Mouse (Mus musculus): ENCODE measurements at regions not wholly inside any gene's neighbourhood (a gene's known extent, or its start where the extent isn't known, plus 50 kb on each side); places are given as distances from the start of the nearest gene placed in this dataset.

DNA sequence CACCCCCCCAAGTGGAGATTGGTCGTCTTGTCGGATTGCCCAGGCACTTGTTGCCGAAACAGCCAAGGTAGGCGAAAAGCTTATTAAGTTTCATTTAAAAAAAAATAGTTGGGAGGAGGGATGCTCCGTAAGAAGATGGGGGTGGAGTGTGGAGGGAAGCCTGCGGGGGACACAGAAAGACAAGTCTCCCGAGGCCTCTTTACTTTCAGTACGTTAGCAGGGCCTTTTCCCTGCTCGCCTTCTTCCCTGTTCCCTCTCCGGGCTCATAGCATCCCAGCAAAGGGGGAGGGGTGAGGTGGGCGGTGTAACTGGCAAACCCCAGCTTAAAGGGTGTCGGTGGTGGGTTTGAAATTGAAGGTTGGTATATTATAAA is 131.5 kb upstream of the Ubr2 start:
- Histone ChIP-seq H3K4me3 (ENCODE audit: control insufficient read depth, low read depth, low read length) (peak overlapping the region; percentile 58), H3K27ac (ENCODE audit: control insufficient read depth, insufficient read depth, low read depth, low read length) (0 out of 2 replicates have a peak overlapping the region, but pooled peaks have one; percentile 5), H3K36me3 (ENCODE audit: control insufficient read depth, insufficient read depth, low read length) (no peaks in the 10 kb centered on the region), H3K4me1 (ENCODE audit: control insufficient read depth, insufficient read depth, low read length) (peaks cover 32% of the 10 kb centered on the region), H3K27me3 (ENCODE audit: control insufficient read depth, insufficient read depth, low read length) (no peaks in the 10 kb centered on the region; the same call in 1 of the 2 replicates)
- TF ChIP-seq CTCF (IDR thresholded peaks at IDR 0.05; ENCODE audit: control insufficient read depth, insufficient read depth, insufficient replicate concordance, low read depth, low read length) (no peak), POLR2A (IDR thresholded peaks at IDR 0.05; ENCODE audit: control insufficient read depth, low read depth, low read length) (no peak)

DNA sequence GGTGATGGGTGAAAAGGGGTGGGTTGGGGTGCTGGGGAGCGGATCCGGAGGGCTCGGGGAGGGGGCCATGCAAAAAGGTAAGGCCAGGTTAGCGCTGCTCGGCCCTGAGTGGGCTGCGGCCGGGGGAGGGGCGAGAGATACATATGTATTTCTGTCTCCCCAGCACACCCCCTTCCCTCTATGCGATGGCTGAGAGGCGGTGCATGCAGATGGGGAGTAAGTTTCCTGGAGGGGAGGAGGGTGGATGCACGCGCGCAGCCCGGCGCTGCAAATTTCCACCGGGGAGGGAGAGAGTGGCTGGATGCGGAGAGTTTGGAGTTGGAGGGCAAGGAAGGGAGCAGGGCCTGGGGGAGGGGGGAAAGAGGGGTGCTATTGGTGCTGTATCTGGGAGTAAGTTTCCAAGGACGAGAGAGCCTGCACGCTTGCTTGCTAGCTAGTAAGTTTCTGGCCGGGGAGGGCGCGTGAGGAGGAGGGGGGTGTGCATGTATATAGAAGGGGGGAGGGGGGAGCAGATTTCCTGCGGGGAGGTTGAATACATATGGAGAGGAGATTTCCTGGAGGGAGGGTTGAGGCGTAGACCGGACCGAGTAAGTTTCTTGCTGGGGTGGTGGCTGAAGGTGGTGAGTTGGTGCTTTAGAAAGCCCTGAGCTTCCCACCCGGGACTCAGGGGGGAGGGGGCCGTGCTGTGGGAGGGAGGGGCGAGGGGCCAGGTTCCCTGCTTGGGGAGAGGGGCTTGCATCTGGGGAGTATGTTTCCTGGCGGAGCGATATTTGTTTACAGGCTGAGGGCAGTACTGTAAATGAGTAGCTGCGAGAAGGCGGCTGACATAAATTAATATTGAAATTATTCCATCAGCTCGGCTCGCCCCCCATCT is 130.8 kb upstream of the Ubr2 start:
- peak overlapping the region; percentile 44; the same call in 1 of the 2 replicates for H3K27ac ChIP-seq (ENCODE audit: control insufficient read depth, insufficient read depth, low read depth, low read length)
- no peaks in the 10 kb centered on the region; the same call in 1 of the 2 replicates for H3K27me3 ChIP-seq (ENCODE audit: control insufficient read depth, insufficient read depth, low read length)
- H3K36me3 ChIP-seq (ENCODE audit: control insufficient read depth, insufficient read depth, low read length), result no peaks in the 10 kb centered on the region
- peak overlapping the region; percentile 75 for H3K4me3 ChIP-seq (ENCODE audit: control insufficient read depth, low read depth, low read length)
- peaks cover 32% of the 10 kb centered on the region for H3K4me1 ChIP-seq (ENCODE audit: control insufficient read depth, insufficient read depth, low read length)
- TF ChIP-seq CTCF (IDR thresholded peaks at IDR 0.05; ENCODE audit: control insufficient read depth, insufficient read depth, insufficient replicate concordance, low read depth, low read length) (no peak), POLR2A (IDR thresholded peaks at IDR 0.05; ENCODE audit: control insufficient read depth, low read depth, low read length) (no peak)

DNA sequence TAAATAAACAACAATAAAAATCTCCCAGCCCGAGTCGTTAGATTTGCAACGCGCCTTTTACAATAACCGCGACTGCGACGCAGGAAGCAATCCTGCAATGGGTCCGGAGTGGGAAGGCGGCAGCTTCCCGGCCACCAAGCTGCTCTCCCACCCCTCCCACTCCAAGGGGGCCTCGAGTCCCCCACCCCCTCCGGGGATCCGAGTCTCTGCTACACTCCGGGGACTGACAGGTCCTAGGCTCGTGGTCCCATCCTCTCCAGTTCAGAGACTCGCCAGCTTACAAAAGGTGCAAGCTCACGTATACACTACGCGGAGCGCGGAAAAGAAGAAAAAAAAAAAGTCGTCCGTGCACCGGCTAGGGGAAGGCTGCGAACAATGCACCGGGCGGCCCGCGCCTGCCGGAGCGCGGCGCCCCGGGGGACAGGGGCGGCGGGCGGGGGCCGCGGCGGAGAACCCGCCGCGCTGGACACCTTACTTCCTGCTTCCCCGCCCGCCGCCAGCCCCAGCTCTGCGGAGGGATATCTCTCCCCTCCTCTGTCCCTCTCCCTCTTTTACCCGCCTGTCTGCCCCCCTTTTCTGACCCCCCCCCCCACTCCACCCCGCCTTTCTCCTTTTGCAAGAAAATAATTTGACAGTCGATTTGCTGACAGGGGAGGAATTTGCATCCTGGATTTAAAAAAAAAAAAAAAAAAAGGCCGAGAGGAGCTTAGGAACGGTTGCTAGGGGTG is 130.0 kb upstream of the Ubr2 start:
- Histone ChIP-seq H3K4me3 (ENCODE audit: control insufficient read depth, low read depth, low read length) (peak overlapping the region; percentile 83), H3K27me3 (ENCODE audit: control insufficient read depth, insufficient read depth, low read length) (no peaks in the 10 kb centered on the region; the same call in 1 of the 2 replicates), H3K4me1 (ENCODE audit: control insufficient read depth, insufficient read depth, low read length) (peaks cover 29% of the 10 kb centered on the region), H3K36me3 (ENCODE audit: control insufficient read depth, insufficient read depth, low read length) (no peaks in the 10 kb centered on the region), H3K27ac (ENCODE audit: control insufficient read depth, insufficient read depth, low read depth, low read length) (peak overlapping the region; percentile 80)
- no peak for TF ChIP-seq POLR2A (IDR thresholded peaks at IDR 0.05; ENCODE audit: control insufficient read depth, low read depth, low read length)
- no peak for TF ChIP-seq CTCF (IDR thresholded peaks at IDR 0.05; ENCODE audit: control insufficient read depth, insufficient read depth, insufficient replicate concordance, low read depth, low read length)

DNA sequence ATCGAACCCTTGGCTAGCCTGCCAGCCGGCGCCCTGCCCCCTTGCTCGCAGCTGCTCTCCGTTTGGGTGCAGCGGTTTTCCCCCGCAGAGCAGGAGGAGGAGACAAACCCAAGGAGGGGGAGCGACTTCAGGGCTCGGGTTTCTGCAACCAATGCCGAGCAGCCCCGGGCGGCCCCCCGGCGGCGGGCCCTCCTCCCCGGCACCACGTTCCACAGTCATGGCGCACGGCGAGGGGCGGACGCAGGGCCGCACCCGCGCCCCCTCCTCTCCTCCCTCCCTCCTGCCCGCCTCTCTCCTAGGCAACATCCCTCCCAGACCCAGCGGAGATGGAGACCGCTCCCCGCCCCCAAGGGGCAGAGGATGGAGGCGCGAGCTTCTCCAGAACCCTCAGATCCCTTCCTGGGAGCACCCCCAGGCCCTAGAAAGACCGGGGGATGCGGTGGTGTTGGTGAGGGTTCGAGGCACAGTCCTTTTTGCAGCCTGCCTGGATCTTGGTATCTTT is 129.4 kb upstream of the Ubr2 start:
- peak overlapping the region; percentile 83 for H3K4me3 ChIP-seq (ENCODE audit: control insufficient read depth, low read depth, low read length)
- TF ChIP-seq POLR2A (IDR thresholded peaks at IDR 0.05; ENCODE audit: control insufficient read depth, low read depth, low read length) (peak; percentile 51), CTCF (IDR thresholded peaks at IDR 0.05; ENCODE audit: control insufficient read depth, insufficient read depth, insufficient replicate concordance, low read depth, low read length) (no peak)
- peak overlapping the region; percentile 80 for H3K27ac ChIP-seq (ENCODE audit: control insufficient read depth, insufficient read depth, low read depth, low read length)
- H3K4me1 ChIP-seq (ENCODE audit: control insufficient read depth, insufficient read depth, low read length), result peaks cover 25% of the 10 kb centered on the region
- H3K27me3 ChIP-seq (ENCODE audit: control insufficient read depth, insufficient read depth, low read length), result no peaks in the 10 kb centered on the region; the same call in 1 of the 2 replicates
- H3K36me3 ChIP-seq (ENCODE audit: control insufficient read depth, insufficient read depth, low read length), result no peaks in the 10 kb centered on the region

DNA sequence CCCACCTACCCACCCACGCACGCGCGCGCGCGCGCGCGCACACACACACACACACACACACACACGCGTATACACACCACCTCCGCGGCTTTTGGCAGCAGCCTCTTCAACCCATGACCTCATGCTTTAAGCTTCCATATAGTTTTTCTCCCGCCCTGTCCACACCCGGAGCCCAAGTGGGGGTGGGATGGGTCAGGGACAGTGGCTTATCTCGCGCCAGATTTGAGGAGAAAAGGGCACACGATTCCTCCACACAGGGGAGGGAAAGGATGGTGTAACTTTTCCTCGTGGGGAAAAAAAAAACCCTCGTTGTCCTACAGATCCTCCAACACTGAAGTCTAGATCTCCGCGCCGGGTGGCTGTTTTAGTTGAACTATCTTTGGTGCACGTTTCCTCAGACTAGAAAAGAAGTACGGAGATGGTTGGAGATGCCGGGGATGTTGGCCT is 128.8 kb upstream of the Ubr2 start:
- Histone ChIP-seq H3K4me1 (ENCODE audit: control insufficient read depth, insufficient read depth, low read length) (peaks cover 23% of the 10 kb centered on the region), H3K4me3 (ENCODE audit: control insufficient read depth, low read depth, low read length) (peak overlapping the region; percentile 54), H3K27me3 (ENCODE audit: control insufficient read depth, insufficient read depth, low read length) (no peaks in the 10 kb centered on the region; the same call in 1 of the 2 replicates), H3K36me3 (ENCODE audit: control insufficient read depth, insufficient read depth, low read length) (no peaks in the 10 kb centered on the region), H3K27ac (ENCODE audit: control insufficient read depth, insufficient read depth, low read depth, low read length) (peak overlapping the region; percentile 56; the same call in 1 of the 2 replicates)
- no peak for TF ChIP-seq CTCF (IDR thresholded peaks at IDR 0.05; ENCODE audit: control insufficient read depth, insufficient read depth, insufficient replicate concordance, low read depth, low read length)
- TF ChIP-seq POLR2A (IDR thresholded peaks at IDR 0.05; ENCODE audit: control insufficient read depth, low read depth, low read length), result no peak

DNA sequence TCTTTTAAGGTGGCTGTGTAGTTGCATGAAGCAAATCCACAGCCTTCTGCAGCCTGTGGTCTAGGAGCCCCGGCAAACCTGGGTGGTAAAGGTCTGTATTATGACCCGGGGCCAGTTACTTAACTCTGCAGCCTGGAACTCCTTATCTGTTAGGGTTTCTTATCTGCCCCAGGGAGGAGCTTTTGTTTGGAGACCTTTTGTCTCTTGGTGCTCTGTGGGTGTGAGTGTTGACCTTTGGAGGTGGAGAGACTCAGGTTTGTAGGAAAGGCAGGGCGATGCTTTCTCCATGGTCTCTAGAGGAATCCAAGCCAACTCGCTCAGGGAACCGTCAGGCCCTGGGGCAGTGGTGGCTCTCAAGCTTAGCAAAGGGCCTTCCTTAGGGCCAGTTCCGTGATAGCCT is 127.8 kb upstream of the Ubr2 start:
- Histone ChIP-seq H3K4me1 (ENCODE audit: control insufficient read depth, insufficient read depth, low read length) (peaks cover 23% of the 10 kb centered on the region), H3K27ac (ENCODE audit: control insufficient read depth, insufficient read depth, low read depth, low read length) (no peak overlapping the region; the same call in 1 of the 2 replicates), H3K36me3 (ENCODE audit: control insufficient read depth, insufficient read depth, low read length) (no peaks in the 10 kb centered on the region), H3K4me3 (ENCODE audit: control insufficient read depth, low read depth, low read length) (no peak overlapping the region), H3K27me3 (ENCODE audit: control insufficient read depth, insufficient read depth, low read length) (no peaks in the 10 kb centered on the region; the same call in 1 of the 2 replicates)
- TF ChIP-seq POLR2A (IDR thresholded peaks at IDR 0.05; ENCODE audit: control insufficient read depth, low read depth, low read length) (no peak), CTCF (IDR thresholded peaks at IDR 0.05; ENCODE audit: control insufficient read depth, insufficient read depth, insufficient replicate concordance, low read depth, low read length) (no peak)

DNA sequence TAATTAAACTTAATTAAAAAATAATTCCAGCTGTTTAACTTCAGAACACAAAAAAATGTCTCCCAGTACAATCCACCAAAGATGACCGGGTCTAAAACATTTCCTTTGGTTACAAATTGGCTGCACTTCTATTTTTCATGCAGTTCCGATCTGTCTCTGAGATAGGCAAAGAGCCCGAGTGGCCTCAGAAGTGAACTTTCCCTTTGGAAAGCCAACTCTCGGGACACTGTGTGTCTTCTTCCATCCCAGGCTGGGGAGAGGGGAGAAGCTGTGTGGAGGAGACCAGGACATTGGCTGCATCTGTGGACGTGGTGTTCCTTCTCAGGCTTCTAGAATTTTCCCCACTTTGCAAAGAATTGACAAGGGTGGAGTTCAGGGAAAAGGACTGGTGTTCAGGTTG is 125.0 kb upstream of the Ubr2 start:
- H3K4me3 ChIP-seq (ENCODE audit: control insufficient read depth, low read depth, low read length), result no peak overlapping the region
- no peak overlapping the region for H3K27ac ChIP-seq (ENCODE audit: control insufficient read depth, insufficient read depth, low read depth, low read length)
- H3K4me1 ChIP-seq (ENCODE audit: control insufficient read depth, insufficient read depth, low read length), result peaks cover 19% of the 10 kb centered on the region
- H3K27me3 ChIP-seq (ENCODE audit: control insufficient read depth, insufficient read depth, low read length), result no peaks in the 10 kb centered on the region
- H3K36me3 ChIP-seq (ENCODE audit: control insufficient read depth, insufficient read depth, low read length), result no peaks in the 10 kb centered on the region
- TF ChIP-seq POLR2A (IDR thresholded peaks at IDR 0.05; ENCODE audit: control insufficient read depth, low read depth, low read length), result no peak
- no peak for TF ChIP-seq CTCF (IDR thresholded peaks at IDR 0.05; ENCODE audit: control insufficient read depth, insufficient read depth, insufficient replicate concordance, low read depth, low read length)

Data from testis, adult 2 months (tissue).